Mouse (Mus musculus): ENCODE results near the gene Gsk3a.

Gene Gsk3a

GRCm38 (mm10) chr7:25249314-25250140, 11.9 kb upstream of the Gsk3a start:
- peak; percentile 48 to 58 for DNase-seq (ENCODE audit: low spot score in 2 of 2)

- DNase-seq (ENCODE audit: low spot score in 2 of 2): no peak
These were observed 11.2 kb upstream of the Gsk3a start for GRCm38 (mm10) chr7:25248846-25249313.

- no peak for DNase-seq (ENCODE audit: low spot score in 2 of 2)
These were observed 10.5 kb upstream of the Gsk3a start for GRCm38 (mm10) chr7:25248018-25248647.

DNA sequence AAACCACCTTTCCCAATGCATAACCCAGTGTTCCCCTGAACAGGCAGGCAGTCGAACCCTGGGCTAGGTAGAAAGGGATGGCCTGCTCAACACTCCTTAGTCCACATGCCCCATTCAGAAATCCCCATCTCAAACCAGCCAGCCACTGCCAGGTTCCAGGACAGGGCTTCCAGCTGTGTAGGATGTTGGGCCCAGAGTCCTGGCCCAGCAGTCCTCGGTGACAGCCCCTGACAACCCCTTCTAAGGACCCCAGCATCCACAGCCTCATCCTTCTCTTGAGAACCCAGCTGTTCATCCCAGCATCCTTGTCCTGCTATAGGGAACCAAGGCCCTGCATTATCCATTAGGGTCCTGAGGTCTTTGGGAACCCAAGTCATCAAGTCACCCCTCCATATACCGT, 9.8 kb upstream of the Gsk3a start:
- no peak for DNase-seq (ENCODE audit: low spot score in 2 of 2)

DNA sequence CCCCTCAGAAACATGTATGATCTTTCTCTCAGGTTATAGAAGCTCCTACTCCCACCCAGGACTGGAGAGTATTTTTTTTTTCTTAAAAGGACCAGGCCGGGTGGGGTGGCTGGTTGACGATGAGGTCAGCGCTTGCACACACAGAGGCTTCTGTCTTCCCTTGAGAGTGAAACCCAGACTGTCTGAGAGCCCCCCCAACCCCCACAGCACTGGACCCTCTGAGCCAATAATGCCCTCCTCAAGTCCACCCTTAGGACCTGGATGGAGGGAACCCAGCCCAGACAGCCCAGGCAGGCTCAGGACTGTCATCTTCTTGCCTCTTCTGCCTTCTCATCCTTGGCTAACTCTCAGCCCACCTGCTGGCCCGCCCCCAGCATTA, 9.1 kb upstream of the Gsk3a start:
- DNase-seq (ENCODE audit: low spot score in 2 of 2): no peak

DNA sequence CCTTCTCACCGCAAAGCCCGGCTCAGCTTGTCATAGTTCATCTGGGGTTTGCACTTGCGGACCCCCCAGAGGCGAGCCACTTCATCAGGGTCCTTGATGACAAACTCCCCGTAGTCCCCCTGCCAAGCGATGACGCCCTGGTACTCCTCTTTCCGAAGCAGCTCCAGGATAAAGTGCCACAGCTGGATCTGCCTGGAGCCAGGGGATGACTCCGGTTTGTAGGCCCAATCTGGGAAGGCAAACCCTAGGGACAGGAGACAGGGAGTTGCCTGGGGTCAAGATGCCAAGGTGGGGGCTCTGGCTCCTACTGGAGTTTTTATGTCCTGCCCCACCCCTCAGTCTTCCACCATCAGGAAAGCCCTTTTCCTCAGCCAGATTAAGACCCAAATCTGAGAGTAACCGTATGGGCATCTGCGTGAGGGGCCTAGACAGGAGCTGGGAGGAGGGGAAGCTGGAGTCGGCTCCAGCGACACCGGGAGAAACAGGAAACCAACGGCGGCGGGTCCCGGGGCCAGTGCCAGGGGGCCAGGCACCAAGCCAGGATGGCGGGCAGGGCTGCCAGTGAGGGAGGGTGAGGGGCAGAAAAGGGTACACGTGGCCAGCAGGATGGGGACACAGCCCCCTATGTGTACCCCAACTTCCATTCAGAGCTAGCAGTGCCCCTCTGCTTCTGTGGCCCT, 8.6 kb upstream of the Gsk3a start:
- no peak for DNase-seq (ENCODE audit: low spot score in 2 of 2)

- DNase-seq (ENCODE audit: low spot score in 2 of 2): no peak
These were observed 7.1 kb upstream of the Gsk3a start for GRCm38 (mm10) chr7:25244562-25245369.

GRCm38 (mm10) chr7:25243361-25243760, 5.7 kb upstream of the Gsk3a start:
- no peak for DNase-seq (ENCODE audit: low spot score in 2 of 2)

- no peak for DNase-seq (ENCODE audit: low spot score in 2 of 2)
These were observed 3.4 kb upstream of the Gsk3a start for GRCm38 (mm10) chr7:25241062-25241461.

GRCm38 (mm10) chr7:25240631-25241030, 3.0 kb upstream of the Gsk3a start:
- DNase-seq (ENCODE audit: low spot score in 2 of 2): no peak

DNA sequence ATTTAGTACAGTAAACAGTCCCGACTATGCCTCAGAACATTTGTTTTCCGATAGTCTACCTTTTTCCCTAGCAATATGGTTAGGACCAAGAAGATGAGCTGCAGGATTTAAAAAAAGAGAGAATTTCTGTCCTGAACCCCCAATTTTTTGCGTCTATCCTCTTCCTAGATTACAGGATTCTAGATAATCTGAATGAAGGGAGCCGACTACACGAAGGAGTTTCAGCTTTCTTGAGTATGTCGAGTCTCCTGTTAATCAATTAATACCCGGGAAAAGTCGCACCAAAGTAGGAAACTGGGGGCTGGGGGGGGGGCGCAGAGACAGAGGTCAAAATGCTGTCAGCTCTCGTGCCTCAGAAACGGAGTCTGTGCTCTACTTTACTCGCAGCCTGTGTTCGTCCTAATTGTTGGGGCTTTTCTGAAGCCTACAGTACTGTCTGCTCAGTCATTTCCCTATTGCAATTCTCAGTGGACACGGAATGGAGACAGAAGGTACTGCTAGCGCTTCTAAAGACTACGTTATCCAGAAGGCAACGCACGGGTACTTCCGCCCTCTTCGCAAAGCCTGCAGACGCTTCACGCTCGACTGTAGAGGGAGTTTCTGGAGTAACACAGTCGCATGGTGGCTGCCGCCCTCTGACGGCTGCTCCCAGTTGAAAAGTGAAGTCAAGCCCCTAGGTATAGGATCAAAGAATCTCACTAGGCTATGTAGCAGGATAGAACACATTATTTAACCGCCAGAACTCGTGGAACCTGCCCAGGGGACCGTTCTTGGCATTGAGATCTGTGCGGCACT, 1.4 kb upstream of the Gsk3a start:
- peak; percentile 59 to 74 for DNase-seq (ENCODE audit: low spot score in 2 of 2)

DNA sequence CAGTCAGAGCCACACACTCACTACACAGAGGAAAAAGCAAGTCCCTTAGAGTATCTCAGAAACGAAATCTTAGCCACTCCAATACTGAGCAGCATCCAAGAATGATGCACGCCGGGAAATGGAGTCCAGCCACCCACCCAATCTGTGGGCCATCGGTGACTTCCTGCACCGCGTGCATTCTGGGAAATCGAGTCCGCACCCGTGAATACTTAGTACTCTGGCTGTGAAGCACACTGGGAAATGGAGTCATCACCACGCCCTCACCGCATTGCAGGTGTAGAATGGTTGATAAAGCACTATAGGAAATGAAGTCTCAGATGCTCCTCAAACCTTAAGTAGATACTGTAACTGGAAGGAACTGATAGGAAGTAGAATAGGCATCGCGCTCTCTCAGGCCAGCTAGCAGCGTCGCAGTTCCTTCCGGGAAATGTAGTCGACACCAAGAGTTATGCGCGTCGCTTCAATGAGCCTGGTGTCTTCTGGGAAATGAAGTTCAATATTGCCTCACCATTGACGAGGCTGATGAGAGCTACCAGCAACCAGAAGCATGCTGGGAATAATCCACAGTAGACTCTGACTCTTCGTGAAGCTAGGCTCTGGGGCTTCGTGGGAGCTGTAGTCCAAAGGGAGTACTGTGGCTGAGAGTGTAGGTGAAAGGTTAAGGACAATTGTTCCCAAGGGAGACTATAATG, 510 bp upstream of the Gsk3a start:
- peak; percentile 78 to 85 for DNase-seq (ENCODE audit: low spot score in 2 of 2)

- no peak for DNase-seq (ENCODE audit: low spot score in 2 of 2)
These were observed 2.1 kb downstream of the Gsk3a start for GRCm38 (mm10) chr7:25235526-25235925.

- DNase-seq (ENCODE audit: low spot score in 2 of 2): no peak
These were observed 4.6 kb downstream of the Gsk3a start for GRCm38 (mm10) chr7:25233061-25233460.

DNA sequence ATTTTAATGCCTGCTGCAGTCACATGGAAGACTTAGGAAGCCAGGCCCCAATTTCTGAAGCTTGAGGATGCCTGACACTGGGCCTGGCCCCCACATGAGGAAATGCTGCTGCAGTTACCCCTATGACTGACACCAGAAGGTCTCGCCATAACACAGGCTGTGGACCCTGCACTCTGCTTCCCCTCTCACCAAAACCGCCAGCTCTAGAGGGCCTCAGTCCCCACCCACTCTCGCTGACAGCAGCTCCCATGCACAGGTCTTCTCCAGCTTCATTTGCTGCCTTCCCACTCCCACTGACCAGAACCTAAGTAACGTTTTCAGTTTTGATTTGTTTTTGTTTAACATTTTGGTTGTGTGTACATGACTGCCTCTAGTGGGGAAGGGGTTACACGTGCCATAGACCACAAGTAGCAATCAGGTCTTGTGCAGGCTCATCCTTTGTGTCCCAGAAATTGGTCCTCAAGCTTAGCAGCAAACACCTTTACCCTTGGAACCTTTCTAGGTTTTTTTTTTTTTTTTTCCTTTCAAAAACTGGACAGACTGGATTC, 5.5 kb downstream of the Gsk3a start:
- no peak for DNase-seq (ENCODE audit: low spot score in 2 of 2)

GRCm38 (mm10) chr7:25230690-25231285, 6.9 kb downstream of the Gsk3a start:
- DNase-seq (ENCODE audit: low spot score in 2 of 2): no peak

DNA sequence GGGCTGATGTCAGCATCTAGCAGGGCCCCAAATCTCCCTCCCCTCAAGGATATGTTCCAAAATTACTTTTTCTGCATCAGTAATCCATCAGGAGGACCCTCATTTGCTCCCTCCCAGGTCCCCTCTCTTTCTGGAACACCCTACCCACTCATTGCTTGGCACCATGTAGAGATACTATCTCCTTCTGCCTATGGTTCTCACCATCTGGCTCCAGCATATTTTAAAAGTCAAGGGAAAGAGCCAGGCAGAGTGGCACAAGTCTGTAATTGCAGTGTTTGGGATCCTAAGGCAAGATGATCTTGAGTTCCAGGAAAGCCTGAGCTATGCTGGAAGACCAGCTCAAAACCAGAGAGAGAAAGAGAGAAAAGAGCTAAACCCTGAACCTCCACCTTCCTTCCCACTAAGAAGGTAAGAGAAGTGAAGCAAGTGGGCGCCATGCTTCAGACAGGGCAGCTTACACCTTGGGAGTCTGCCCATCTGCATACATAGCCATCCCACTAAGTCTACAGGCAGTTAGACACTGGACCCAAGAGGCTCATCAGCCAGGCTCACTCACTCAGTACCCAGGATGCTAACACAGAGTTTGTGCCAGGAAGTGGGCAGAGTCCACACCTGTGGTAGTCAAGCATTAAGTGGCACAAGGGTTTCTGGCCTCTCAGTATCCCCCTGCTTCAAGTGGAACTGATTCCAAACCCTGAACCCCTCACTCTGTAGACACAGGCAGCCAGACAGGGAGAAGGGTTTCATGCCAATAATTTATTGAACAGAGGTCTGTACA, 9.9 kb downstream of the Gsk3a start:
- DNase-seq (ENCODE audit: low spot score in 2 of 2): no peak

- no peak for DNase-seq (ENCODE audit: low spot score in 2 of 2)
These were observed 15.2 kb downstream of the Gsk3a start for GRCm38 (mm10) chr7:25222275-25222967.

Measured in spleen, postnatal 14 days (tissue).